In the genomic region with DNA sequence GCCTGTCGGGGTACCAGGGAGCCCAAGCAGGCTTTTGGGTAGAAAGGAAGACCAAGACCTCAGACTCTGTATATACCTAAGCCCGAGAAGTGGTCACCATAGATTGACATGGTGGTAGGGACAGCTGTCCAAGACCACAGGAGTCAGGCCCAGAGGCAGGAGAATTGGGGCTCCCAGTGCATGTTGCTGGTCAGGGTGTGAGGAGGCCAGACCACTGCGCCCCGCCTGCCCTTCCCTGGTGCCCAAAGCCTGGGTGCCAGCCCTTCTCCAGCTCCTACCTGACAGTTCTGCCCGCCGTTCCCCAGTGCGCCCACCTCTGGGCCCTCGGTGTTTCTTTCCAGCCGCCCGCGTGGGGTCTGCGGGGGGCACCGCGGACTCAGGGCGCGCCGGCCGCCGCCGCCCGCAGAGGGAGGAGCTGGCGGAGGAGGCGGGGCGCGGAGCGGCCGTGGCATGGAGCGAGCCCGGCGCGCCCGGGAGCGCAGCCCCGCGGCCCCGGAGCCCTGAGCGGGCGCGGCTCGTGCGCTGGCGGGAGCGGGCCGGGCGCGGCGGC, we compare ENCODE assay signal across 8 mouse cellular contexts. TPM values are rescaled to one million over a fixed set of nuclear protein-coding genes. Genes with fewer than 3 reads are reported as not detected.
DNase-seq lines count a peak whose midpoint lies in the region; ATAC-seq and TF ChIP-seq lines count a peak whose summit lies in the region.

No protein-coding gene starts in this region.

- ATAC-seq in lung, embryonic 14.5 days (ENCODE audit: insufficient read depth): peak; percentile 80
- ATAC-seq in embryonic facial prominence, embryonic 11.5 days (replicated peaks; ENCODE audit: insufficient number of reproducible peaks, low FRiP score, low TSS enrichment, low read depth): no peak
- ATAC-seq in intestine, embryonic 16.5 days: peak; percentile 79
- 0 out of 2 replicates have a peak, but pooled peaks have one; percentile 48 for ATAC-seq in neural tube, embryonic 14.5 days (ENCODE audit: low read depth)

- peak overlapping the region; percentile 38 for H3K4me3 ChIP-seq in lung, embryonic 14.5 days (ENCODE audit: low read depth, low read length)
- no peak overlapping the region for H3K4me3 ChIP-seq in lung, adult 2 months (replicated peaks; ENCODE audit: extremely low read depth, low read depth, low read length)
- peak overlapping the region; percentile 66 for H3K4me3 ChIP-seq in embryonic facial prominence, embryonic 11.5 days (ENCODE audit: low read depth, low read length)
- H3K4me3 ChIP-seq in intestine, embryonic 16.5 days (ENCODE audit: low read length): peak overlapping the region; percentile 60
- peak overlapping the region; percentile 60 for H3K4me3 ChIP-seq in neural tube, embryonic 14.5 days (ENCODE audit: low read depth, low read length)
- no peak overlapping the region for H3K4me3 ChIP-seq in thymus, adult 2 months (ENCODE audit: control insufficient read depth, insufficient read depth, low read length)

- peak overlapping the region; percentile 71 for H3K9ac ChIP-seq in lung, embryonic 14.5 days
- peak overlapping the region; percentile 39; the same call in 1 of the 2 replicates for H3K9ac ChIP-seq in embryonic facial prominence, embryonic 11.5 days (replicated peaks; ENCODE audit: low read length)
- peak overlapping the region; percentile 65 for H3K9ac ChIP-seq in intestine, embryonic 16.5 days (ENCODE audit: low read depth, low read length)
- H3K9ac ChIP-seq in neural tube, embryonic 14.5 days (replicated peaks; ENCODE audit: low read depth, low read length): peak overlapping the region; percentile 61

- H3K4me1 ChIP-seq in lung, embryonic 14.5 days (ENCODE audit: insufficient read depth): no peaks in the 10 kb centered on the region
- H3K4me1 ChIP-seq in lung, adult 2 months (ENCODE audit: control insufficient read depth, insufficient read depth, low read length): peaks cover 2% of the 10 kb centered on the region; the same call in 1 of the 2 replicates
- H3K4me1 ChIP-seq in embryonic facial prominence, embryonic 11.5 days (ENCODE audit: control insufficient read depth, insufficient read depth, low read length): no peaks in the 10 kb centered on the region
- peaks cover 9% of the 10 kb centered on the region; the same call in 1 of the 2 replicates for H3K4me1 ChIP-seq in intestine, embryonic 16.5 days (ENCODE audit: control insufficient read depth, insufficient read depth, low read length)
- H3K4me1 ChIP-seq in neural tube, embryonic 14.5 days (ENCODE audit: control insufficient read depth, insufficient read depth, low read length): peaks cover 7% of the 10 kb centered on the region; the same call in 1 of the 2 replicates
- H3K4me1 ChIP-seq in thymus, adult 2 months (replicated peaks; ENCODE audit: control insufficient read depth, insufficient read depth, low read length): no peaks in the 10 kb centered on the region

- no peak overlapping the region for H3K27ac ChIP-seq in lung, embryonic 14.5 days (ENCODE audit: low read depth)
- no peak overlapping the region for H3K27ac ChIP-seq in embryonic facial prominence, embryonic 11.5 days (replicated peaks; ENCODE audit: low read depth, low read length)
- H3K27ac ChIP-seq in intestine, embryonic 16.5 days (ENCODE audit: low read length): no peak overlapping the region
- H3K27ac ChIP-seq in neural tube, embryonic 14.5 days (ENCODE audit: low read depth, low read length): no peak overlapping the region
- no peak overlapping the region for H3K27ac ChIP-seq in thymus, adult 2 months (ENCODE audit: control insufficient read depth, insufficient read depth, low read length)

- no peak for TF ChIP-seq POLR2A in lung, adult 2 months (IDR thresholded peaks at IDR 0.05; ENCODE audit: borderline replicate concordance, extremely low read depth, low read depth, low read length)
- TF ChIP-seq POLR2A in thymus, adult 2 months (IDR thresholded peaks at IDR 0.05; ENCODE audit: control insufficient read depth, extremely low read depth, insufficient read depth, low read length, poor library complexity): no peak

- H3K36me3 ChIP-seq in lung, embryonic 14.5 days (ENCODE audit: insufficient read depth): peaks cover 9% of the 10 kb centered on the region
- no peaks in the 10 kb centered on the region for H3K36me3 ChIP-seq in embryonic facial prominence, embryonic 11.5 days (replicated peaks; ENCODE audit: control insufficient read depth, insufficient read depth, low read depth, low read length)
- H3K36me3 ChIP-seq in intestine, embryonic 16.5 days (ENCODE audit: control insufficient read depth, insufficient read depth, low read length): no peaks in the 10 kb centered on the region
- H3K36me3 ChIP-seq in neural tube, embryonic 14.5 days (ENCODE audit: control insufficient read depth, insufficient read depth, low read length): peaks cover 3% of the 10 kb centered on the region; the same call in 1 of the 2 replicates
- no peaks in the 10 kb centered on the region for H3K36me3 ChIP-seq in thymus, adult 2 months (ENCODE audit: control insufficient read depth, insufficient read depth, low read length)

- WGBS in lung, embryonic 14.5 days: 5% methylated on average over 27 of the region's 47 CpGs
- 66% methylated on average over 47 of the region's 47 CpGs for WGBS in lung, adult 2 months
- 13% methylated on average over 13 of the region's 47 CpGs for WGBS in embryonic facial prominence, embryonic 11.5 days
- WGBS in intestine, embryonic 16.5 days: 10% methylated on average over 25 of the region's 47 CpGs
- 6% methylated on average over 24 of the region's 47 CpGs for WGBS in neural tube, embryonic 14.5 days
- WGBS in thymus, adult 2 months: 93% methylated on average over 47 of the region's 47 CpGs

- H3K4me2 ChIP-seq in lung, embryonic 14.5 days: peak overlapping the region; percentile 87
- peak overlapping the region; percentile 97 for H3K4me2 ChIP-seq in embryonic facial prominence, embryonic 11.5 days (ENCODE audit: low read depth, low read length)
- H3K4me2 ChIP-seq in intestine, embryonic 16.5 days (ENCODE audit: low read depth, low read length): peak overlapping the region; percentile 88
- H3K4me2 ChIP-seq in neural tube, embryonic 14.5 days (ENCODE audit: low read depth, low read length): peak overlapping the region; percentile 83

- peak; percentile 71 for DNase-seq in lung, embryonic 14.5 days
- DNase-seq in lung, adult 2 months: no peak
- peak; percentile 50 for DNase-seq in embryonic facial prominence, embryonic 11.5 days (ENCODE audit: low spot score)
- DNase-seq in ovary, postnatal 10 days (ENCODE audit: low spot score): no peak
- DNase-seq in thymus, postnatal 36 days: no peak
- no peak for DNase-seq in thymus, adult 2 months

- H3K9me3 ChIP-seq in lung, embryonic 14.5 days (ENCODE audit: low read depth, low read length): no peaks in the 10 kb centered on the region
- H3K9me3 ChIP-seq in embryonic facial prominence, embryonic 11.5 days (replicated peaks; ENCODE audit: control insufficient read depth, low read length): no peaks in the 10 kb centered on the region
- no peaks in the 10 kb centered on the region for H3K9me3 ChIP-seq in intestine, embryonic 16.5 days (ENCODE audit: control insufficient read depth, low read length)
- no peaks in the 10 kb centered on the region for H3K9me3 ChIP-seq in neural tube, embryonic 14.5 days (ENCODE audit: control insufficient read depth, low read length)

- TF ChIP-seq CTCF in lung, embryonic 14.5 days (IDR thresholded peaks at IDR 0.05; ENCODE audit: low read depth): no peak
- no peak for TF ChIP-seq CTCF in lung, adult 2 months (IDR thresholded peaks at IDR 0.05; ENCODE audit: insufficient read depth, low read length)
- no peak for TF ChIP-seq CTCF in thymus, adult 2 months (IDR thresholded peaks at IDR 0.05; ENCODE audit: borderline replicate concordance, control insufficient read depth, extremely low read depth, insufficient read depth, low read length, poor library complexity)

- peaks cover 15% of the 10 kb centered on the region; the same call in 1 of the 2 replicates for H3K27me3 ChIP-seq in lung, embryonic 14.5 days (ENCODE audit: insufficient read depth, low read length)
- H3K27me3 ChIP-seq in embryonic facial prominence, embryonic 11.5 days (ENCODE audit: control insufficient read depth, insufficient read depth, low read length): peaks cover 2% of the 10 kb centered on the region; the same call in 1 of the 2 replicates
- H3K27me3 ChIP-seq in intestine, embryonic 16.5 days (replicated peaks; ENCODE audit: control insufficient read depth, insufficient read depth, low read length): peaks cover 24% of the 10 kb centered on the region
- peaks cover 17% of the 10 kb centered on the region for H3K27me3 ChIP-seq in neural tube, embryonic 14.5 days (ENCODE audit: control insufficient read depth, insufficient read depth, low read length)
- no peaks in the 10 kb centered on the region for H3K27me3 ChIP-seq in thymus, adult 2 months (ENCODE audit: control insufficient read depth, insufficient read depth, low read length)

RNA-seq across cellular contexts. Expression of a gene that starts 23.9 kb away (rescaled TPM):
- polyA plus RNA-seq in lung, embryonic 14.5 days (2014; fragmentation: Nextera tagmentation; extraction: Ambion mirVana): 3.2 and 3.9 TPM in 2 replicates
- polyA plus RNA-seq in lung, adult 2 months (2012; rRNA removed): 103 and 141 TPM in 2 replicates
- polyA plus RNA-seq in embryonic facial prominence, embryonic 11.5 days (2014; fragmentation: Nextera tagmentation; extraction: Ambion mirVana): 1.5 and 1.6 TPM in 2 replicates
- polyA plus RNA-seq in intestine, embryonic 16.5 days (2015; fragmentation: Nextera tagmentation; extraction: Ambion mirVana): 0.70 and 0.80 TPM in 2 replicates
- polyA plus RNA-seq in neural tube, embryonic 14.5 days (2014; fragmentation: Nextera tagmentation; extraction: Ambion mirVana): 7.4 and 10.1 TPM in 2 replicates
- polyA plus RNA-seq in thymus, adult 2 months (2012; rRNA removed): 6.8 and 8.2 TPM in 2 replicates

RNA-seq across cellular contexts. Expression of a gene that starts 44.8 kb away (rescaled TPM):
- 0.16 TPM in 1 of 2 replicates, not detected in the other for polyA plus RNA-seq in lung, embryonic 14.5 days (2014; fragmentation: Nextera tagmentation; extraction: Ambion mirVana)
- polyA plus RNA-seq in lung, adult 2 months (2012; rRNA removed): 2.8 and 2.9 TPM in 2 replicates
- polyA plus RNA-seq in embryonic facial prominence, embryonic 11.5 days (2014; fragmentation: Nextera tagmentation; extraction: Ambion mirVana): 0.24 TPM in 1 of 2 replicates, not detected in the other
- polyA plus RNA-seq in intestine, embryonic 16.5 days (2015; fragmentation: Nextera tagmentation; extraction: Ambion mirVana): 0.11 and 0.13 TPM in 2 replicates
- 2.0 and 2.6 TPM in 2 replicates for polyA plus RNA-seq in neural tube, embryonic 14.5 days (2014; fragmentation: Nextera tagmentation; extraction: Ambion mirVana)
- polyA plus RNA-seq in thymus, adult 2 months (2012; rRNA removed): 0.15 and 0.16 TPM in 2 replicates

RNA-seq across cellular contexts. Expression of a gene that starts 46.1 kb away (rescaled TPM):
- polyA plus RNA-seq in lung, embryonic 14.5 days (2014; fragmentation: Nextera tagmentation; extraction: Ambion mirVana): 12.7 and 14.2 TPM in 2 replicates
- 57.7 and 62.4 TPM in 2 replicates for polyA plus RNA-seq in lung, adult 2 months (2012; rRNA removed)
- polyA plus RNA-seq in embryonic facial prominence, embryonic 11.5 days (2014; fragmentation: Nextera tagmentation; extraction: Ambion mirVana): 7.5 and 9.3 TPM in 2 replicates
- polyA plus RNA-seq in intestine, embryonic 16.5 days (2015; fragmentation: Nextera tagmentation; extraction: Ambion mirVana): 29.5 and 36.4 TPM in 2 replicates
- 17.3 and 18.9 TPM in 2 replicates for polyA plus RNA-seq in neural tube, embryonic 14.5 days (2014; fragmentation: Nextera tagmentation; extraction: Ambion mirVana)
- polyA plus RNA-seq in thymus, adult 2 months (2012; rRNA removed): 37.9 and 43.0 TPM in 2 replicates

Comparison
In these comparisons a context has a peak if more than half of its experiments do, and no peak if none do; other contexts are left out.
1. DNase-seq: peak in lung, embryonic 14.5 days (single experiment) and embryonic facial prominence, embryonic 11.5 days (single experiment); none in lung, adult 2 months (single experiment), ovary, postnatal 10 days (single experiment), thymus, postnatal 36 days (0 of 2) and thymus, adult 2 months (single experiment).
2. H3K4me3 ChIP-seq: peak in lung, embryonic 14.5 days (single experiment), embryonic facial prominence, embryonic 11.5 days (single experiment), intestine, embryonic 16.5 days (single experiment) and neural tube, embryonic 14.5 days (single experiment); none in lung, adult 2 months (single experiment) and thymus, adult 2 months (single experiment).
3. Peak in every context shown above with its lines, with median percentiles within 50 percentile points of each other: H3K4me2 ChIP-seq and H3K9ac ChIP-seq.